Mouse (Mus musculus) testis, adult 2 months (tissue): ENCODE measurements at regions not wholly inside any gene's neighbourhood (a gene's known extent, or its start where the extent isn't known, plus 50 kb on each side); places are given as distances from the start of the nearest gene placed in this dataset.

ENCODE experiments used
- CTCF ChIP-seq: fragments of 200-500 bp; IDR thresholded peaks from 2 replicates; pipeline ENCODE4 v1.5.1; 2012; ENCODE audit warnings: low read depth, mild to moderate bottlenecking, inconsistent platforms, low read length, moderate library complexity; ENCODE audit not compliant: control insufficient read depth, insufficient read depth, insufficient replicate concordance
- POLR2A ChIP-seq: fragments of 200-500 bp; IDR thresholded peaks from 2 replicates; pipeline ENCODE4 v1.6.1; 2012; ENCODE audit warnings: low read depth, mild to moderate bottlenecking, inconsistent platforms, low read length, moderate library complexity; ENCODE audit not compliant: control insufficient read depth

- TF ChIP-seq CTCF (no peak), POLR2A (no peak)
Measured at GRCm38 (mm10) chr9:100396340-100396910, 90.2 kb downstream of the Il20rb start.
